Mouse (Mus musculus): ENCODE measurements around the gene Vmn2r74. TPM values are rescaled to one million over a fixed set of nuclear protein-coding genes. Genes with fewer than 3 reads are reported as not detected.

Vmn2r74 gene
- not detected in 2 replicates for polyA plus RNA-seq (2012; ENCODE audit: insufficient read depth, insufficient read length, low replicate concordance, missing spikeins)

DNA sequence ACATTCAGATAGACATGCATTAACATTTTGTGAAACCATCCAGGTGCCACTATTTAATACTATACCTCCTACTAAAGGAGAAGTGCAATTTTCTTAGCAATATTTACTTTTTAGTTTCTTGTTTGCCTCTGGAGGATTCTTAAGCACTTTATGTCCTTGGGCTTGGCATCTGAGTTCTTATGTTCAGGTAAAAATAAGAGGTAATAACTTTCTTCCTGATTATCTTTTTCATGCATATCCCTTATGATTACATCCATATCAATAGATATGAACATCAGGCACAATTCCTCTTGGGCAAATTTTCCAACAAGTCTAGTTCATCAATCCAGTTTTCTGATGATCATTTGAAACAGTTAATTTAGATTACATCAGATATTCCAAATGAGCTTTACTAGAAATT lies at the start of gene Vmn2r74:
TSS of gene Vmn2r74 (minus strand) at position 101 of the 400 bp plus-strand sequence.
- H3K27ac ChIP-seq (ENCODE audit: insufficient read depth, low read depth, low read length): no peak within 1 kb of the TSS
- no peak for TF ChIP-seq POLR2A (IDR thresholded peaks at IDR 0.05; ENCODE audit: insufficient read depth, low read depth, low read length)
- TF ChIP-seq CTCF (IDR thresholded peaks at IDR 0.05; ENCODE audit: insufficient read depth, low read depth, low read length): no peak
- no peak within 1 kb of the TSS for H3K4me3 ChIP-seq (ENCODE audit: insufficient read depth, low read depth, low read length)
- no peaks in the 10 kb centered on the region for H3K4me1 ChIP-seq (ENCODE audit: control insufficient read depth, insufficient read depth, low read length)

DNA sequence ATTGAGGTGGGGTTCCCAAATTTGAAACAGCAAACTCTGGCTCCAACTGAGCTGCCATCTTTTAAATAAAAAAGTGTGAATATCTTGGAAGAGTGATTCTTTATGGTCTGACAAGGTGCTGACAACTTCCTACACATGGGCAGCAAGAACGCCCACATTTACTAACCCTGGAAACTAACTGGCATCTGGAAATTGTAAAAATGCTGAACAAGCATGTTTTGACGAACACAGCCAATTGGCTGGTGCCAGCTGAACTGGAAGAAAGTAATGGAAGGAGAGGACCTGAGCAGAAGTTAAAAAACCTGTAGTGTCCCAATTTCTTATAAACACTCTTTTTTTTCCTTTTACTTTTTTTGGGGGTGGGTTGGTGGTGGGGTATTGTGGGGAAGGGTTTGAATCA lies 46.1 kb upstream of the Vmn2r74 start:
- H3K27ac ChIP-seq (ENCODE audit: insufficient read depth, low read depth, low read length): no peak overlapping the region
- no peaks in the 10 kb centered on the region for H3K4me1 ChIP-seq (ENCODE audit: control insufficient read depth, insufficient read depth, low read length)
- 88% methylated on average over 2 of the region's 2 CpGs for WGBS
- no peak for TF ChIP-seq CTCF (IDR thresholded peaks at IDR 0.05; ENCODE audit: insufficient read depth, low read depth, low read length)
- no peak for TF ChIP-seq POLR2A (IDR thresholded peaks at IDR 0.05; ENCODE audit: insufficient read depth, low read depth, low read length)
- H3K4me3 ChIP-seq (ENCODE audit: insufficient read depth, low read depth, low read length): no peak overlapping the region

Other genes with a start within 250 kb of the Vmn2r74 start
- not detected in 2 replicates for gene Vmn2r72, start 206.5 kb downstream of the Vmn2r74 start, polyA plus RNA-seq (2012; ENCODE audit: insufficient read depth, insufficient read length, low replicate concordance, missing spikeins)
- gene Vmn2r73, start 85.4 kb downstream of the Vmn2r74 start, polyA plus RNA-seq (2012; ENCODE audit: insufficient read depth, insufficient read length, low replicate concordance, missing spikeins): not detected in 2 replicates
- not detected in 2 replicates for gene Vmn2r75, start 210.1 kb upstream of the Vmn2r74 start, polyA plus RNA-seq (2012; ENCODE audit: insufficient read depth, insufficient read length, low replicate concordance, missing spikeins)

Measured in olfactory bulb, adult 2 months (tissue).